Mouse (Mus musculus) R1 (cell line): ENCODE measurements around the gene Pkp4.

Source experiments
- DNase-seq: peaks from one replicate; pipeline ENCODE4 v3.0.0-alpha.2; 2018; ENCODE audit warnings: low read depth, low spot score

The Pkp4 gene

DNA sequence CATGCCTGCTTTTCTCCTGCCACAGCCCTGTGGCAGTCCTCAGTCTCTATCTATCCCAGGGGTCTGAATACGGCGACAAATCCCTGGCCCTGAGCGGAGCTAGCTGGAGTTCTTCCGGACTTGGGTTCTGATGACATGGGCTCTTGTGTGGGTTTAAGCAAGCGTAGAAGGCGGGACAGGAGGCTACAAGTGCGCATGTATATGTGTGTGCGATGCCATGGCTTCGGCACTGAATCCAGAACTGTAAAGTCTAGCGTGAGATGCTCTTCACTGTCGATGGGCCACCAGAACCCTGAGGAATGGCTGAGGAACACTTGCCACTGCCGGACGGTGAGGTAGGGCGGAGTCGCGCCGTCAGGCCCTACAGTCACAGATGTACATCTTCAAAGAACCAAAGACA is 222.6 kb downstream of the Pkp4 start:
- peak; percentile 65 for DNase-seq

GRCm38 (mm10) chr2:59383852-59384776 is 223.5 kb downstream of the Pkp4 start:
- peak; percentile 90 for DNase-seq

DNA sequence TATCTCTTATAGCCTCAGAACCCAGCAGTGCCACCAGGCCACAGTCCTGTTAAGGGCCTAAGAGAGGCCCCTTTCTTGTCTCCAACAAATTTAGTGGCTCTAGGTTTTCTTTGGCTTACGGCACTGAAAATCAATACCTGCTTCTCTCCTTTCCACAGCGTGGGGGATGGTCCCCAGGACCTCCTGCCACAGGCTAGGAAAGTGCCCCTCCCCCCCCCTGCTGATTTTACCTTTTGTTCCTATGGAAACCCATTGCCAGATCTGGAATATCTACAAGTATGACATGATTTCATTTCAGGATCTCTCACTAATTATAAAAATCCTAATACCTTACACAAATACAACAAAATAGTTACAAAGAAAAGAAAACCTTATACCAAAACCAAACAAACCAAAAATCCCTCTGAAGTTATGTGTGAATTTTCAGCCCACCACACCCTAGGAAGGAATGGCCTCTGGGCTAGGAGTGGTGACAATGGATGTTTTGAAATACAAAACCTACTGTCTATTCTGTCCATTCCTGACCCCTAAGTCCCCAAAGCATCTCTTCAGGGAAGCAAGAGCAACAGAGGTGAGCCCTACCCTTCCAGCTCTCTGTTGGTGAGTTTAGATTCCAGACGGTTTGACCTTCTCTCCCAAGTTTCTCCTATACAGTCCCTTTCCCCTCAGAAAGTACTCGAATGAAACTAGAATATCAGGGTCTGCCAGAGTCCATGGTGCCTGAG is 224.7 kb downstream of the Pkp4 start:
- peak; percentile 97 for DNase-seq

DNA sequence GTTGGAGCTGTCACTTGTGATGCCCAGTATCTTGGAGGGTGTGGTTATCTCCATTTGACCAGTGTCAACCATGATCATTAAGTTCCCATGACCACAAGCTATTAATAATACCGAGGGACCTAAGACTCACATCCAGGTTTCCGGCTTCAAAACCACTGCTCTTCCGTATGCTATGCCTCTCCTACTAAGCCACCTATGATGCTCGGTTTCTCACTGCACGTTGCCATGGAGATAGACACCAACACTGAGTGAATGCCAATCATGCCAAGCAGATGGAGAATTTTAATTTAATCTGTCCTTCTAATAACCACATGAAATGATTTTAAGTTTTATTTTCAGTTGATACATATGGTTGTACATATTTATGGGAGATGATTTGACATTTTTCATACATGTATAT is 229.3 kb downstream of the Pkp4 start:
- DNase-seq = no peak

DNA sequence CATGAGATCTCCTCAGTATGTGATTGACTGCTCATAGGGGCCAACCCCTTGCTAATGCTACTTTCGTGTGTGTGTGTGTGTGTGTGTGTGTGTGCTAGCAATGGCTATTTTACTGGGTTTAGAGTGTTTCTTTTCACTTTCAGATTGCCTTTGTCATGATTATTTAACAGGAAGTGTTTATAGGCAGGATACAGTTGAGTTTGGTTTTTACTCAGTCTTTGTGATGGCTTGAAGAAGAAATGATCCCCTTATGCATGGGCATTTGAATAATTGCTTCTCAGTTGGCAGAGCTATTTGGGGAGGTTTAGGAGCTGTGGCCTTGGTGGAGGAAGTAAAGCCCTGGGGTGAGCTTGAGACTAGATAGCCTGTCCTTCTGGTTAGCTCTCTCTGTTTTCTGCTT is 232.5 kb downstream of the Pkp4 start:
- peak; percentile 85 for DNase-seq

GRCm38 (mm10) chr2:59394651-59395050 is 234.0 kb downstream of the Pkp4 start:
- DNase-seq = peak; percentile 56

- DNase-seq = peak; percentile 90
These were observed 234.6 kb downstream of the Pkp4 start for GRCm38 (mm10) chr2:59395160-59395650.

- DNase-seq = no peak
These were observed 235.9 kb downstream of the Pkp4 start for GRCm38 (mm10) chr2:59396555-59396954.

DNA sequence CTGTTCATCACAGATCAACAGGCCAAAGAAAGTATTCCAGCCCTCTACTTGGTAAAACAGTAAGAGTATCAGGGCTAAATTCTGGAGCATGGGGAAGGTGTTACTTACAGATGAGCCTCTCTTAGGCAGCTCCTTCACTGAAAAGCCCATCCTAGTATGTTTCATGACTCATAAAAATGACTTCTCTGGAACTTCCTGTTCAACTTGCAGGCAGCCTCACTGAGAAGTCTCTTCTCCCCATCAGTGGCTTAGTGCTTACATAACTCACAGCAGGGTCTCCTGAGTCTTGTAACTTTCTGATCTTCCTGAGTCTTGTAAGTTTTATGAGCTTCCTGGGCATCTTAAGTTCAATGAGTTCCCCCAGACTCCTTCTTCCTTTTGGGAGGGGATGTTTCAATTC is 236.9 kb downstream of the Pkp4 start:
- peak; percentile 68 for DNase-seq

DNA sequence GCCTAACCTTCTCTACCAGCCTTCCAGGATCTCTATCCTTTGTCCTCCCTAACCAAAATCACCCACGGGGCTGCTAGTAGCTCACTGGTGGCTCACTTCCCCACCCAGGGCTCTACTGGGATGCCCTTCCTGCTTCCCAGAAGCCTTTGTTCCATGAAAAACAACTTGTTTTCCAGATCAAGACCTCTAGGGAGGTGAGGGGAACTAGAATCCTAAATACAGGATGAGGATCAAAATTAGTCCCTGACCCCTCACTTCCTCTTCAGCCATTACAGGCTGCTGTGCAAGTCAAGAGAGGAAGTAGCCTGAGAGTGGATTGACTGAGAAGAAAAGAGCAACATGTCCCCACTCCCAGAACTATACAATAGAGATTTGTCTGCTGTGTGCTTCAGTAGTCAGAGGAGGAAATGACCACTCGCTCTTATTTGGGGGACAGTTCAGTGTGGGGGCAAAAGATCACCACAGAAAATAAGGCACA is 240.3 kb downstream of the Pkp4 start:
- DNase-seq = peak; percentile 33

DNA sequence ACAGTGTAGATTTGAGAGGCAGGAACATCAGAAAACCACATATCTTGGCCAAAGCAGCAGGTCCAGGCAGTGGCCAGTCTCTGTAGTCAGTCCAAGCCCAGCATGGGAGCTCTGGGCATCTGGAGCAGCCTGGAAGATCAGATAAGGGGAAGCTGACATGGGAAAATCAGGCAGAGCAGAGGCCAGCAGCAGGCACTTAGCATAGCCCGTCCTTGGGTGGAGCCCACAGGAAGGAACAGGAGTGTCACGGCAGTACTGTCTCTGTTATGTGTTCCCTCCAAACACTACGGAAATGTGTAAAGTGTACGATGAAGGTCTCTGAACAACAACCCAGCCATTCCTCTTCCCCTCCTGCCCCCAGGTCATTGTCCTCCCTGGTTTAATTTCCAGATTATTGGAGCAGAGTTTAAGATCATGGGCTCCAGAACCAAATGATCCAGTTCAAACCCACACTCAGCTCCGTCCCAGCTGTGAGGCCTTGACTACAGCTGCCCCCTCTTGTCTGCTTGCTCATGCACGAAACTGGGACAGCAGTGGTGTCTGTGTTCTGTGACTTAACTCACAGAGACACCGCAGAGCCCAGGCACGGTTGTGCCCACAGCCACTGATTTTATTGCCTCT is 241.3 kb downstream of the Pkp4 start:
- peak; percentile 55 for DNase-seq

DNA sequence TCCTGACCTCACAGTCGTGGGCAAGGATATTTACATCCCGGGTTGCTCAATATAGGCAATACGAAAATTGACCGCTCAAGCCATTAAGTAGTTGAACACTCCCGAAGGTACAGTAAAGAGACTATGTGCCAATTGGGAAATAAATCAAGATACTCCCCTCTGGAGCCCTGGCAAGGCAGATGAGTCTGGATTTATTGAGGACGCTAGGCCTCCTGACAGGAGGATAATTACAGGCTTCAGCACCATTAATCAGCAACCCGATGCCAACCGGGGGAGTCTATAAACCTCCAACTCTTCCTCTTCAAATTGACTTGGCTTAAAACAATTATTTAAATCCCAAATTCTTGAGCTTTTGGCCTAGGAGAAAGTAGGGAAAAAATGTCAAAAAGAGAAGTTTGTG is 243.4 kb downstream of the Pkp4 start:
- DNase-seq = no peak
